ENCODE assay signal across 10 mouse cellular contexts in the genomic region with DNA sequence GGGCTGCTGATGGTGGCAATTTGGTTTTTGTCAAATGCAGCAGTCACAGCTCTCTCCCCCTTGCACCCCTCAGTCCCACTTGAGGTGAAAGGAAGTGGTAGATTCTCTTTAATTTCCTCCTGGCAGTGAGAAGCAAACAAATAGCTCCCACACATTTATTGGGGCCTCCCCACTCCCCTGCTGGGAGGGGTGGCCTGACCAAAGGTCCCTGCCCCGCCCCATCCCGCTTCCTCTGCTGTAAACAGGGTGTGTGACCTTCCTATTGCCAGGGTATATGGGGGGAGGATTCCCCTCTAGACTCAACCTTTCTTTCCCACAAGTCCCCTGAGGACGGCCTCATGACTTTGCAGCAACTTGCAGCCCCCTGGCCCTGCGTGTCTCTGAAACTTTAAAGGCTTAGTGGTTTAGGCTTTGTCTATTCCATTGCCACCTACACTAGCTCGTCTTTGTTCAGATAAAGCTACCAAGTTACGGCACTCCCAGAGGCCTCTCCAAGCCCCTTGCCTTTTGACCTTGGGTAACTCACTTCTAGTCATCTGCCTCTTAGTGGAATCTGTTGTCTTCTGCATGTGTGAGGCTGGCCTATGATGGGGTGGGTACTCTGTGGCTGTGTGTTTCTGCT. TPM values are rescaled to one million over a fixed set of nuclear protein-coding genes. Genes with fewer than 3 reads are reported as not detected.
A peak's percentile ranks its signal among the peaks of the same experiment; 100 is the strongest.
DNase-seq lines count a peak whose midpoint lies in the region; ATAC-seq and TF ChIP-seq lines count a peak whose summit lies in the region.
"Had no signal": no experiment of that assay in that cellular context is flagged by ENCODE, and none has a peak within 500 bp of the region (broad histone marks: within the 10 kb centered on the region; RNA-seq: fewer than 3 reads in every experiment).

No protein-coding gene starts in this region.

- H3K9me3 ChIP-seq in hindbrain, embryonic 14.5 days (ENCODE audit: control insufficient read depth, low read length): no peaks in the 10 kb centered on the region
- H3K9me3 ChIP-seq in hindbrain, postnatal 0 days (ENCODE audit: low read length): no peaks in the 10 kb centered on the region
- H3K9me3 ChIP-seq: embryonic facial prominence, embryonic 12.5 days had no signal

- H3K4me3 ChIP-seq in hindbrain, embryonic 14.5 days (replicated peaks; ENCODE audit: low read length): no peak overlapping the region
- H3K4me3 ChIP-seq in hindbrain, postnatal 0 days (ENCODE audit: low read length): no peak overlapping the region
- H3K4me3 ChIP-seq: embryonic facial prominence, embryonic 12.5 days had no signal

- no peak for TF ChIP-seq CTCF in hindbrain, postnatal 0 days (IDR thresholded peaks at IDR 0.05; ENCODE audit: low read depth)

- ATAC-seq in activated CD4-positive, CD25-positive, alpha-beta regulatory T cell, adult 4 months: peak; percentile 55
- no peak for ATAC-seq in hindbrain, embryonic 14.5 days (ENCODE audit: low FRiP score)
- ATAC-seq in frontal cortex, adult (ENCODE audit: low TSS enrichment): no peak
- no peak for ATAC-seq in hindbrain, postnatal 0 days

- no peak overlapping the region for H3K27ac ChIP-seq in hindbrain, embryonic 14.5 days
- H3K27ac ChIP-seq in hindbrain, postnatal 0 days: no peak overlapping the region
- H3K27ac ChIP-seq: embryonic facial prominence, embryonic 12.5 days had no signal

- DNase-seq in adrenal gland, postnatal 25 days: peak; percentile 10
- DNase-seq in adrenal gland, adult 8-10 months: no peak
- DNase-seq in kidney, postnatal 25 days: peak; percentile 66 to 87
- DNase-seq in spleen, postnatal 4 days (ENCODE audit: low spot score in 2 of 2): peak; percentile 81 to 83
- no peak for DNase-seq in hindbrain, embryonic 14.5 days (ENCODE audit: low spot score)
- DNase-seq in hindbrain, postnatal 0 days (ENCODE audit: low spot score): no peak

- 74% methylated on average over 6 of the region's 6 CpGs for WGBS in hindbrain, embryonic 14.5 days
- WGBS in hindbrain, postnatal 0 days: 79% methylated on average over 6 of the region's 6 CpGs

- H3K36me3 ChIP-seq in hindbrain, embryonic 14.5 days (replicated peaks; ENCODE audit: control insufficient read depth, insufficient read depth): peaks cover 36% of the 10 kb centered on the region
- H3K36me3 ChIP-seq in hindbrain, postnatal 0 days (ENCODE audit: insufficient read depth, low read length): peaks cover 22% of the 10 kb centered on the region

- H3K4me2 ChIP-seq in hindbrain, embryonic 14.5 days (replicated peaks): no peak overlapping the region
- no peak overlapping the region for H3K4me2 ChIP-seq in hindbrain, postnatal 0 days (ENCODE audit: low read depth, low read length)
- H3K4me2 ChIP-seq: embryonic facial prominence, embryonic 12.5 days had no signal

- no peak overlapping the region for H3K9ac ChIP-seq in hindbrain, embryonic 14.5 days
- H3K9ac ChIP-seq in hindbrain, postnatal 0 days (replicated peaks; ENCODE audit: low read length): no peak overlapping the region
- H3K9ac ChIP-seq: embryonic facial prominence, embryonic 12.5 days had no signal

- peaks cover 9% of the 10 kb centered on the region for H3K4me1 ChIP-seq in hindbrain, embryonic 14.5 days (replicated peaks; ENCODE audit: control insufficient read depth, insufficient read depth, low read length)
- no peaks in the 10 kb centered on the region for H3K4me1 ChIP-seq in hindbrain, postnatal 0 days (ENCODE audit: insufficient read depth, low read length)

- H3K27me3 ChIP-seq in hindbrain, embryonic 14.5 days (ENCODE audit: control insufficient read depth, insufficient read depth, low read length): no peaks in the 10 kb centered on the region
- no peaks in the 10 kb centered on the region for H3K27me3 ChIP-seq in hindbrain, postnatal 0 days (ENCODE audit: insufficient read depth, low read length)
- H3K27me3 ChIP-seq: embryonic facial prominence, embryonic 12.5 days had no signal

RNA-seq across cellular contexts. Expression of gene Nfatc3, which starts 4.3 kb away (rescaled TPM):
- 54.9 TPM in 2 replicates for total RNA-seq in adrenal gland, postnatal 25 days (2021)
- total RNA-seq in adrenal gland, adult 8-10 months (2022): 10 to 100 TPM; 42.3 to 54.0 (median 43.6) TPM
- 10 to 100 TPM; 30.0 to 31.5 TPM for polyA plus RNA-seq in activated CD4-positive, CD25-positive, alpha-beta regulatory T cell, adult 4 months (2017; shearing (Covaris generic))
- polyA plus RNA-seq in hindbrain, embryonic 14.5 days (2014; fragmentation: Nextera tagmentation; extraction: Ambion mirVana): 2.5 and 2.6 TPM in 2 replicates
- 14.0 and 24.0 TPM in 2 replicates for total RNA-seq in hindbrain, postnatal 0 days (2014; rRNA removed)
- 2.8 and 2.9 TPM in 2 replicates for polyA plus RNA-seq in hindbrain, postnatal 0 days (2015; fragmentation: Nextera tagmentation; extraction: Ambion mirVana)

RNA-seq across cellular contexts. Expression of gene Ddx28, which starts 42.6 kb away (rescaled TPM):
- 14.7 and 17.9 TPM in 2 replicates for total RNA-seq in adrenal gland, postnatal 25 days (2021)
- 10 to 100 TPM; 17.3 to 19.0 (median 17.9) TPM for total RNA-seq in adrenal gland, adult 8-10 months (2022)
- 10 to 100 TPM in 1 of 2 experiments, 1 to 10 TPM in 1; 9.7 to 12.1 TPM for polyA plus RNA-seq in activated CD4-positive, CD25-positive, alpha-beta regulatory T cell, adult 4 months (2017; shearing (Covaris generic))
- 20.3 and 22.1 TPM in 2 replicates for polyA plus RNA-seq in hindbrain, embryonic 14.5 days (2014; fragmentation: Nextera tagmentation; extraction: Ambion mirVana)
- 36.7 and 43.3 TPM in 2 replicates for total RNA-seq in hindbrain, postnatal 0 days (2014; rRNA removed)
- polyA plus RNA-seq in hindbrain, postnatal 0 days (2015; fragmentation: Nextera tagmentation; extraction: Ambion mirVana): 19.7 and 20.2 TPM in 2 replicates

RNA-seq across cellular contexts. Expression of gene Dpep2nb, which starts 48.5 kb away (rescaled TPM):
- total RNA-seq in adrenal gland, postnatal 25 days (2021): not detected in 2 replicates
- not detected for total RNA-seq in adrenal gland, adult 8-10 months (2022)
- not detected for polyA plus RNA-seq in activated CD4-positive, CD25-positive, alpha-beta regulatory T cell, adult 4 months (2017; shearing (Covaris generic))
- polyA plus RNA-seq in hindbrain, embryonic 14.5 days (2014; fragmentation: Nextera tagmentation; extraction: Ambion mirVana): not detected in 2 replicates
- not detected in 2 replicates for total RNA-seq in hindbrain, postnatal 0 days (2014; rRNA removed)
- polyA plus RNA-seq in hindbrain, postnatal 0 days (2015; fragmentation: Nextera tagmentation; extraction: Ambion mirVana): not detected in 2 replicates
- polyA plus RNA-seq: embryonic facial prominence, embryonic 12.5 days; limb, embryonic 11.5 days had no signal

Comparison
In these comparisons a context has a peak if more than half of its experiments do, and no peak if none do; other contexts are left out.
1. DNase-seq: peak in adrenal gland, postnatal 25 days (single experiment), kidney, postnatal 25 days (2 of 2) and spleen, postnatal 4 days (2 of 2); none in adrenal gland, adult 8-10 months (single experiment), hindbrain, embryonic 14.5 days (single experiment) and hindbrain, postnatal 0 days (single experiment).